Mouse (Mus musculus): ENCODE measurements around the gene Gria3. TPM values are rescaled to one million over a fixed set of nuclear protein-coding genes. Genes with fewer than 3 reads are reported as not detected.
A peak's percentile ranks its signal among the peaks of the same experiment; 100 is the strongest.

The Gria3 gene
- 10 to 100 TPM; 12.8 to 80.7 (median 43.0) TPM for total RNA-seq (2022)

DNA sequence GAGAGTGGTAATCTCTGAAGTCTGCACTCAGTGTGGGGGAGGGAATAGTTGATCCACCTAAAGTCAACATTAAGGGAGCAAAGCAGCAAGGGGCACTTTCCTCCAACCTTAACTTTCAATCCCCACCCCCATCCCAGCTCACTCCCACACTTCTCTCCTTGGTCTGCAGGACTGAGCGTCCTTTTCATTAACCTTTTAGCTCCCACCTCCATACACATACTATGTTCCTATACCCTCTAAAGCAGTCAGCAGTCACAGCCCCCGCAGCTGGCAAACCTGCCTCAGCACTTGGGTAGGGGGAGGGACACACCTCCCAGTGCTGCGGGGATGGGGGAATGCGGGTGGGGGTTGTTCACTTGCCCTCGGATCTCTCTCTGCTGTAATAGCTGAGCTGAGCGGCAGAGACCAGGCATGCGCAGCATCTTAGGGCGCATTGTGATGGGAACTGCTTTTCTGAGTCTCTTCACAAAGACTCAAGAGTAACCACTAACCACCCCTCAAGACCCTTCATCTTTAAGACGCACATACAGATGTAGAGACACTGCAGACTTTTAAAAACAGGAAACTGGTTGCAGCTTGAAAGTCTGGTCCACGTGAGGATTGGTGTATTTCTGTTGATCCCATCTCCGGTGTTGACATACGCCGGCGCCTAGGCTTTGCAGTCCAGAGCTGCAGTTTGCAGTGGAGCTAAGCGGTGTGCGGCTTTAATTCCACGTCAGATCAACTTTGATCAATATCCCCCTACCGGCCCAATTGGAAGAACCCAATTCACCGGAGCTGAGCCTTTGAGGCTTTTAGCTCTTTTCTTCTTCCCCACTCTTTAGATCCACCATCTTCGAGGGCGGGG, at the start of gene Gria3:
TSS of gene Gria3 (plus strand) at position 797 of the 847 bp plus-strand sequence.
- DNase-seq: no peak

DNA sequence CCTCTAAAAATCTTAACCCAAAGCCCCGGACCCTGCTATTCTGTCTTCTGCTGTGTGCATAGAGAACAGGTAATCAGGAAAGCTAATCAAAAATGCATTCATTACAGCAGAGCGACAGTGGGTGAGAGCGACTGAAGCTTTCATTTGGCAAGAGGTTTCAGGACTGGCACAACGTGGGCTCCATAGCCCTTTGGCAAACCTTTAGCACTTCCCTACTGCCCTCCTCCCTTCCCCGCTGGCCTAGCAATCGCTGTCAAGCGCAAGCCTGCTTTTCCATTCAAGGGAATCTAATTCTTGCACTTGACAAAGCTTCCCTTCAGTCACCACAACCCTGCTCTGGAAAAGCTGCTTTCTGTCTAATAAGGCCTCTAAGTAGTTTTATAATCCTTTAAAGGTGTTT, 13.6 kb upstream of the Gria3 start:
- no peak for DNase-seq

DNA sequence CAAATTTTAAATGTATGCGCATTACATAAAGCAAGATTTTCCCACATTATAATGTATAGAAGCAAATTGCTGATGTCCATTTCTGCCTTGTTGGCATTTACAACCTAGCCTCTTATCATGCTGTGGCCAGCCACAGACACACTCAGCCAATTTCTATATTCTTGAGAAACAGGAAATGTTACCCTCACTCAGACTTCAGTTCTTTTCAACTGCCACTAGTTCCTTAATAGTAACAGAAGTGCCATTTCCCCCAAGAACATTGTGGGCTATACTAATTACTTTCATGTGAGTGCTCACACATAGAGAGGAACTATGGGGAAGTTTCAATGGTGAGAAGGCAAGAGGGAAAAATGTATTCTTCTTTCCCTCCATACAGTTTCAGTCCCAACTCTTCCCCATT, 11.6 kb upstream of the Gria3 start:
- no peak for DNase-seq

DNA sequence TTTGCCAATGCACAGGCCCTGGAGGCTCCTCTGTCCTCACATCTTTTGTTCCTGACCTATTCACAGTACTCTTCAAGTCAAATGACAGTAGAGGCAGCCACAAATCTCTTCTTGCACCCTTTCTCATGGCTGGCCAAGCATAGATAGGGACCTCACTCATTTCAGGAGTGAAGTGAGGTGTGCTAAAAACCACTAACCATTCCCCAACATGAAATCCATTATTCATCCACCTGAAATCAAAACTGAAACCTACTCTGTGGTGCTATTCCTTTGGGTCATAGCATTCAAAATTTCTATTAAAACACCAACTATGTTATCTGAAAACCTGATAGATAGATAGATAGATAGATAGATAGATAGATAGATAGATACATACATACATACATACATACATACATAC, 2.2 kb upstream of the Gria3 start:
- DNase-seq: no peak

DNA sequence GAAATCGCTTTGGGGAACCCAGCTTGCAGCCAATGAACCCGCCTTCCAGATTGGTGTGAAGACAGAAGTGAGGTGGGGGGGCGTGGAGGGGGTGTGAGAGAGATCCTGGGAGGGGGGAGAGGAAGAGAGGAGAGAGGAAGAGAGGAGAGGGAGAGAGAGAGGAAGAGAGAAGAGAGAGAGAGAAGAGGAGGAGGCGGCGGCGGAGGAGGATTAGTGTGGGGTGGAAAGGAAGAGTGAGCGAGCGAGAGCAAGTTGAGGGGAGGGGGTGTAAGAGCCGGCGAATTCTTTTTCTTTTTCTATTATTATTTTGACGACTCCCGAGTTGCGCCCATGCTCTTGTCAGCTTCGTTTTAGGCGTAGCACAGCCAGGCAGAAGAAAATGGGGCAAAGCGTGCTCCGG, 532 bp downstream of the Gria3 start:
- no peak for DNase-seq

DNA sequence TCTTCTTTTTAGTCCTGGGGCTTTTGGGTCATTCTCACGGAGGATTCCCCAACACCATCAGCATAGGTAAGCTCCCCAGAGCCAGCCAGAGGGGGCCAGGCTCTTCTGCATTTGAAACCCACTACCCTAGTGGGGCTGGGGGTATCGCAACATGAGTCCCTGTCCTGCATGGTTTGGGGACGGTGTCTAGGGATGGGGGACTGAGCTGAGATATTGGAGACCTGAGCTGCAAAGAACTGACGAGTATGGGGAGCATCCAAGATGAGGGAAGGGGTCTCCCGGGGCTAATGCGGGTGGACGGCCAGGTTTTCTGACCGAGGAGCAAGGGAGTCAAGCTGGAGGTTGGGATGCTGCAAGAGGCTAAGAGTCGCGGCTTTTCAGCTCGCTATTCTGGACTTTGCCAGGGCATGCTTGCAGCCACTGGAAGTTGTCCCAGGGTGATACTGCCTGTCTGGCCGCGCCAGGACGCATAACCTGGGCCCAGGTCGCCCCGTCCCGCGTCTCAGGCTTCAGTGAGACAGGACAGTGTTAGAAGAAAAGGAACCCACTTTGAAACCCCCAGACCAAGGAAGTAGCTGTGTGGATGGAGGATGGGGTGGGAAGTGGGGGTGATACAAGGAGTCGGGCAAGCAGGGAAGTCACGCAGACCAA, 1.1 kb downstream of the Gria3 start:
- DNase-seq: no peak

DNA sequence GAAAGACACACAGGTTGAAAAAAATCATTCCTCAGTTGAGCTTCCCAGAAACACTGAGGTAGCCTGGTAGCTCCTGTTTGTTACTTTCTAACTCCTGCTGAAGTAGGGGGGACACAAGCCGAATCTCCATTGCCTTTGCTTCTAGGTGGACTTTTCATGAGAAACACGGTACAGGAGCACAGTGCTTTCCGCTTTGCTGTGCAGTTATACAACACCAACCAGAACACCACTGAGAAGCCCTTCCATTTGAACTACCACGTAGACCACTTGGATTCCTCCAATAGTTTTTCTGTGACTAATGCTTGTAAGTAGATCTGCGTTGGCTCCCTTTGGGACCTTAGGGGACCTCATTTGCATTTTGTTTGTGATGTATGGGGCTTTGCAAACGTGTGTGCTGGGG, 2.0 kb downstream of the Gria3 start:
- DNase-seq: no peak

DNA sequence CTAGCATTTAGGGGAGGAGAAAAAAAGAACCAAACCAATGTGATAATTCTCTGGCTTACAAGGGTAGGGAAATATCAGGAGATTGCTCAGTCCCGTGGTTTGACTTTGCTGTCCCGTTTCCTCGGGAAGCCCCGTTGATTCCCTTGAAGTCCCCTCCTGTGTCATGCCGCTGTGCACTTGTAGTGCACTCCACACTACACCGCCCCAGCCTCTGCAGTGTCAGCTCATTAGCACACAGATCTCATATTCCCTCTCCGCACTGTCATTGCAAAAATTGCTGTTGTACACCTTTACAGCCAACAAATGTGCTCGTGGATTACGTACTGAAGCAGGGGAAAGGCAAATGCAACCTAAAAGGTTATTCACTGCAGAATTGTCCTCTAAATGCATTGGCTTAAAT, 5.6 kb downstream of the Gria3 start:
- DNase-seq: no peak

DNA sequence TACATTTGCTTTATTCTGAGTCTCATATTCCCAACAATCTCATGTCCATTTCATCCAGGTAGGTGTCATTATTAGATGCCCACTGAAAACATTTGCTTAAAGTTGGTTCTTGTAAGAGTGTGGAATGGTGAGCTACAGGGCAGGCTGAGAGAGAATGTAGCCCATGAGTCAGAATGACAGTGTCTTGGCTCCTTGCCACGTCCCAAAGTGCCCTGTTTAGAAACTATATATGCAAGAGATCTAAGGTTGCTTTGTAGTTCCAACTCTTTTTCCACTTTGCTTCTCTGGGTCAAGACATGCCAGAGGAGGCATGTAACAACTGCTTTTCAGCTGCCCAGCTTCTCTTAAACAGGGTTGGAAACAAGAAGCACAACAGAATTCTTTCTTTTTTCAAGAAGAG, 9.1 kb downstream of the Gria3 start:
- DNase-seq: peak; percentile 37

DNA sequence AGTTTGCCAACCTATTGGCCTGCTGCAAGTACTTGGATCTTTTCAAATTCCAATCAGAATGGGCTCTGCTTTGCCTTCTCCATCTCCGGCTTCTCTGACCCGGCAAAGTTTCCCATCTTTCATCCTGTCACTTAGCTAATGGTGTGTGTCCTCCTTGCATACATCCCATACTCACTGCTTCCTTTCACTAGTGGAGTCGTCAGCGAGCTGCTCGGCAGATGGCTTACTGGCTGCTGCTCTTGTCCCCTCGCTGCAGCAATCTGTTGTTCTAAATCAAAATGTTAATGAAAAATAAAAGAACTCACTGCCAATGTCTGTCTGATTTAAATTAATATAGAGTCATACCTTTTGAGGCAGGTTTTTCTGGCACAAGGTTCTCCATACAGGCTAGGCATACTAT, 25.0 kb downstream of the Gria3 start:
- DNase-seq: no peak

DNA sequence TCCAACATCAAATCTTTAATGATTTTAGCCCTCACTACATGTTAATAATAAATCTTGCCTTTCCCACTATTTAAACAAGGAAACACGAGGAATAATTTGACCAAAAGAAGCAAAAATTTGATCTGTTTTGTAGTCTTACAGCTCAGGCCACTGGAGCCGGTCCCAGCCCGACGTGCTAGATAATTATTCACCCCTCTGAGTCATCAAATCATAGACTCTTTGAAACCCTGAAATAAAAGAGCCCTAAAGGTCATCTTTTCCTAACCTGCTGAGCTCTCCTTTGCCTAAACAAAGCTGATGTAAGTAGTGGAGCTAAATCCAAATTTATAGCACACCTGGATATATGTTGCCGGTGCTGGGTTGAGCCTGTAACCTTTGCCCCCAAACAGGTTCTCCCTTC, 27.4 kb downstream of the Gria3 start:
- peak; percentile 19 for DNase-seq

DNA sequence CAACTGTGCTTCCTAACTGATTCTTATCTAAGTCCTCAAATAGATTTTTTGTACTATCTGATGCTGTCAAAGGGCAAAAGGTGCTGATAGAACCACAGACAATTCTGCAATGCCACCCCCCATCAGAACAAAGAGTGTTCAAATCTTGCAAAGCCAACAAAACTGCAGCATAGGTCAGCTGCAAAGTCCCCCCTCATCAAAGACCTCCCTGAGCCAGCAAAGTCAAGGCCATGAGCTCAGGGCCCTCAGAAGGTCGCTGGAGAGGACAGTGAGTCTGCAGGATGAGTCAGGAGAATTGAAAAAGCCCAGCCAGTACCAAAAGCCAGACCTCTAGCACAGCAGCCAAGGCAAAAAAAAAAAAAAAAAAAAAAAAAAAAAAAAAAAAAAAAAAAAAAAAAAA, 34.9 kb downstream of the Gria3 start:
- peak; percentile 37 for DNase-seq

DNA sequence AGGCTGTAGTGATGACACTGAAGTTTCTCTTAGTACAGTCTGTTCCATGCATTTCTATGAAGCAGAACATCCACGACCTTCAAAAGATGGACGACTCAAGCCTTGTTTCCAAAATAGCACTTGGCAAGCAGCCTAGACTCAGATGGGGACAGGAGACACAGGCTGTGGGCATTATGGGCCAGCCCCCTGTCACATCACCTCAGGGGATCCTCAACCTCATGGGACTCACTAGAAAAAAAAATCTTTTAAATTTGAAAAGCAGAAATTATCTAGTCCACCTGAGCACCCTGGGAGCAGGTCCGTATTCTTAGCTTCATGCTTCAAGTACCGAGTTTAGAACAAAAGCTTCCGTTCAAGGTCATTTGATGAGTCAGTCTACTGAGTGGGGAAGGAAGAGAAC, 38.2 kb downstream of the Gria3 start:
- DNase-seq: peak; percentile 30

DNA sequence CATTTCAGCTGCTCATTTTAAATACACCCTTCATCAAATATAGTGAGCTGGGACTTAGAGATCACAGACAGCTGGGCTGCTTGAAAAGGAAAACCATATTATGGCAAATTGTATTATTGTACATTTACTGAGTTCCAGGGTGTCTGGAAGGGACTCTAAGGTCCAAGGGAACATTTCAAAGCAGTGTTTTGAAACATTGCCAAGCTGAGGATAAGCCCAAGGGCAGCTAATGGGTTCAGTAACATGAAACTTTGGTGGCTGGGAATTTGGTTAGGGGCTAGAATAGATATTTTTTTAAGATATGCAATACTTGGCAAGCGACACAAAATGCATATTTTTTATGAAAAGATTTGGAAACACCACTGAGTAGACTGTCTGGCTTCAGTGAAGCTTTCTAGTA, 48.2 kb downstream of the Gria3 start:
- no peak for DNase-seq

DNA sequence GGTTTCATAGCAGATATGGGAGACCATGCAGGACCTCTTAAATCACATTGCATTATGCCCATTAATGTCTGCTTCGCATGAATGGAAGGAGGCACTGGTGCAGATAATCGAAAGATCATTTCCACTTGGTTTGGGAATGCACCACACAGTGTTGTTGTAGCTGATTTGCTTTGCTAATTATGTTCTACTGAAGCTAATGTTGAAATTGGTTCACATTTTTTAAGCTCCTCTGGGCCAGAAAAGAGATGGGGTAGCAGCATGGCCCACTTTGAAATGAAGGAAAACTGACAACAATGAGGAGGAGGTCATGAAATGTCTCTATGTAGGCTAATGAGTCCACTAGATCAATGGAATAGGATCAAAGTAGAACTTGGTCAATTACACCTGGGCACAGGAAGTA, 76.8 kb downstream of the Gria3 start:
- DNase-seq: no peak

DNA sequence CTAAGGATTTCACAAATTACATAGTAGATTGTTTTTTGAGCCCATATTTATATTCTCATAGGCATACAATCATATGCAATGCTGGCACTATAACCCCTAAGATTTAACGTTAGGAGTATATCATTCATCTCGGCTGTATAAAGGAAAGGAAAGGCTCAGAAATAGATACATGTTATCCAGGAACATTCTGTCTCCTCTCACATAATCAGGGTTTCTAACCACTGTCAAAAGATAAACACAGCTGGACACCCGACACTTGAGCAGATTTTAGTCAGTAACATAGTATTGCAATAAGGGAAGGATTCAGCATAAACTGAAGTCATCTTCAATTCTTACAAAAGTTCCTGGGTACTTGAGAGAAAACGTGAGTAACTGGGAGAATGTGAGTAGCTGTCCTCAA, 95.9 kb downstream of the Gria3 start:
- DNase-seq: no peak

DNA sequence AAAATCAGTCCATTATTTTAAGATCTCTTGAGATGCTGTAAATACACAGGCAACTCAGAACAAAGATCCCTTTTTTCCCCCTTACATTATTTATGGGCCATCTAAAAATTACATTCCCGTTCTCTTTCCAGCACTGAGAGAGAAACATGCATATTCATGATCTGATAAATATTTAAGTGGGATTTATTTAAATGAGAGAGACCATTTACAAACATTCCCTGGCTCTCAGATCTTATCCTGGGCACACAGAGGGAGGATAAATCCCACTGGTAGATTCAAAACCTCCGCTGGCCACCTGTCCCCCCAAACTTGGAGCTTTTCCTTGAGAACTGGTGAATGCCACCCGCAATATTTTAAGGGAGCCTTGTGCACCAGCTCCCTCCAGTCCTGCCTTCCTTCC, 104.7 kb downstream of the Gria3 start:
- DNase-seq: no peak

DNA sequence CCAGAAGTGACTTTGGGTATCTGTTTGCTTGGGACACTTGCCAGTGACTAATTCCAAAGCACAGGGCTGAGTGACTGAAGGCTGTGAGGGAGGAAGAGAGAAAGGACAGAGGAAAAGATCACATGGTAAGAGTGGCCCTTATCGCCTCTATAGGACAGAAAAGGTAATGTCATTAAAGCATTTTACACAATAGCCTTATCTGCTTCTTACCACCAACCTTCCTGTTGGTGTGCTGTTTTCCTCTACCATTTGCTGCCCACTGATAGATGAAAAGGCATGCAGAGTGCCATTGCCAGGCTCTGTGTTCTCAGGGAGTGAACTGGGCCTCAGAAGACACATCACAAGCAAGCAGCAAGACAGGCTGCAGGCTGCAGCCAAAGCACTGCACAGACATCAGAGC, 107.3 kb downstream of the Gria3 start:
- no peak for DNase-seq

DNA sequence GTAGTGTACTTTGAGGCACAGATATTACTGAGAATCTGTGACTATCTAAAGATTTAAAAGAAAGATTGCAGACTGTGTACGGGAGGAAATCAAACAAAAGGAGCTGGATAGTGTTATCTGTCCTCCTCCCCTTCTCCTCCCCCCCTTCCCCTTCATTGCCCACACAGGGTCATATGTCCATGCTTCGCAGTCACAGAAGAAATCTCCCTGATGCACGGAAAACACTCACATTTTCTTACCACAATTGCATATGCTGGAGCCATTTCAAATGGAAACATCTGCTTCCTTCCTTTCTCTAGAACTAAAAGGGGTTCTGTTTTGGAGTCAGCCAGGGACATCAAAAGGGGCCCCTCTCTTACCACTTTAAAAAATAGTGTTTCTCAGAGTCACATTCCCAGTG, 114.3 kb downstream of the Gria3 start:
- DNase-seq: no peak

DNA sequence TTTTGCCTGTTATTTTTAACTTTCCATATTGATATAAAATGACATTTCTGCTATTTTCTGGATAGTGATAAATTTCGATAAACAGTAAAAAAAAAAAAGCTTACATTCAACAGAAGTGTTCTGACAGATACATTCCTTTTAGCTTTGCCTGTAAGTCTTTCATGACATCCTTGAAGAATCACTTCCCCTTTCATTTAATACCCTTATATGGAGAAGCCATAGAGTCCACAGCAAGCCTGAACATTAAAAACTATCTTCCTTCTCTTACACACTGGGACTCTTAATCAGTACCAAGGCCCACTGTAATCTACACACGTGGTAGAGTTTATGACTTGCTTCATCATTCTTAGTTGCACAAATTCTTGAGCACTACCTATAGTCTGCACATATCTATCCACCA, 131.9 kb downstream of the Gria3 start:
- DNase-seq: no peak

DNA sequence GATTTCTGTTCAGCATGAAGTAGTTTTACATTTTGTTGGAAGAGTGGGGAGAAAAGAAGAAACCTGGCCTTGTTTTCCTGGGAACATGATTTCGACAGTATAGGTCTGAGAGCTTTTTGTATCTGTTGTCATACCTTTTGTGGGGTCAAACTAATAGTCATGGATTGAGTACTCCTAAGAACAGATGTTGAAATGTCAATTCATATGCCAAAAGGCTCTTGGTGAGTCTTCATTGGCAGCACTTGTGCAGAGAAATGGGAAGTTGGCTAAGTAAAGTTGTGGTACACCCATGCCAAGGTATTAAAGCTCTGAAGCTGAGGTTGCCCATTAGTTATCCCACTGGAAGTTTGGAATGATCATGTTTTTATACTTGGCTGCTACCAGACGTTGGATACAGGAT, 135.2 kb downstream of the Gria3 start:
- no peak for DNase-seq

DNA sequence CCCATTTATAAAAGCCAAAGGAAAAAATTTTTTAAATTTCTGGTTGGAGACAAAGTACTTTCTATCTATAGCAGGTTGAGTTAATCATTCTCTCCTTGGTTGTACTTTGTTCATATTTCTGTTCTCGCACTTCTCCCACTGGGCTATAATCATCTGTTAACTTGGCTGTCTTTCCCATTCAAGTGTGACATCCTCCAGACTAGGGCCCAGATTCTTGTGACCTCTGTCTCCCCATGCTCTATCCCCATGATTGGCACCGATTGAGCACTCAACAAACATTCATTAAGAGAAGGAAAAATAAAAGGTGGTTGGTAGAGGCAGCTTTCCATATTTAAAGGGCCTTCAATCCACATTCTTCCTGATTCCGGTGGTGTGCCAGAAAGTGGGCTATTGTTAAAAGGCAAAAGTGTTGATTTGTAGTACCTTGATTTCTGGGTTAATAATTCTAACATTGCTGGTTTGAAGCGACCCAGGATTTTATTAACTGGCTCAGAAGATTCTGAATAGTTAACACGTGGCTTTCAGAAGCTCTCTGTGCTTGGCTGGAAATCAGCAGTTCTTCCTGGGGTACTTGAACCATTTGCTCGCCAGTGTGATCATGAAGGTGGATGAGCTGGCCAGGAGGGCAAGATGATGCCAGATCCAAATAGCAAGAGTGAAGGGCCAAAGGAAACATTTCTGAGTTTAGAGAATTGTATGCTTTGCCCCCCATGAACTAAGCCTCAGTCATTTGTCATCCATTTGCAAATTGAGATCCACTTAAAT, 161.8 kb downstream of the Gria3 start:
- DNase-seq: no peak

DNA sequence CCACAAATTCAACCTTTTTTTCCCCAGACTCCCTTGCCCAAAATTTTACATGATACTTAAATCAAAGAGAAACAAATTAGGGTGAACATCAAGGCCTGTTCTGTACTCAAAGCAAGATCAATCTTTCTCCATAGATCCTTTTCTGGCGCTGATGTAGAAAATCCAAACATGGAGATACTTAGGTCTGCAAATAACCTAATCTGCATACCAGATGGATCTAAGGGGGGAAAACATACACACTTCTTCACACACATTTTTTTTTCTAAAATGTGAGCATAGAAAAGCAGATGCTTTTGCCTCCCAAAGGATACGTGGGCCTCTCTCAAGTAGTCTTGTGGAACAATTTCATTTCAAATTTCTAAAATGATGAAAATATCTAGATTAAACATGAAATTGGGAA, 164.2 kb downstream of the Gria3 start:
- DNase-seq: no peak

DNA sequence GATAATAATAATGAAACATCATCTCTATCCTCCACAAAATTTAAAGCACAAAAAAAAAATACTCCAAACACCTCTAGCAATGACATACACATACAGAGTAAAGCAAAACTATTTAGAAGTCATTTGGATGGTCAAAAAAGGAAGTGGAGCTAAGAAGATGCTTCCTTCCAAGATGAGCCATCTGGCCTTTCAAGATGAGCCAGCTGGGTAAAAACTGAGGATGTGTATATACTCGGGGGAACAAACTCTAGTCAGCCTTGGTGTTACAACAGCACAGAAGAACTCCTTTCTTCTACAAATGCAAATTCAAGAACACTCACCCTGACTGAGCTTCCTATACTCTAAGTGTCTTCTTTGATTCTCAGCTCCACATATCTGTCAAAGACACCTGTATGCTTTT, 172.4 kb downstream of the Gria3 start:
- DNase-seq: no peak
